Mouse (Mus musculus): ENCODE data around the gene Tedc1.
A peak's percentile ranks its signal among the peaks of the same experiment; 100 is the strongest.

The Tedc1 gene

DNA sequence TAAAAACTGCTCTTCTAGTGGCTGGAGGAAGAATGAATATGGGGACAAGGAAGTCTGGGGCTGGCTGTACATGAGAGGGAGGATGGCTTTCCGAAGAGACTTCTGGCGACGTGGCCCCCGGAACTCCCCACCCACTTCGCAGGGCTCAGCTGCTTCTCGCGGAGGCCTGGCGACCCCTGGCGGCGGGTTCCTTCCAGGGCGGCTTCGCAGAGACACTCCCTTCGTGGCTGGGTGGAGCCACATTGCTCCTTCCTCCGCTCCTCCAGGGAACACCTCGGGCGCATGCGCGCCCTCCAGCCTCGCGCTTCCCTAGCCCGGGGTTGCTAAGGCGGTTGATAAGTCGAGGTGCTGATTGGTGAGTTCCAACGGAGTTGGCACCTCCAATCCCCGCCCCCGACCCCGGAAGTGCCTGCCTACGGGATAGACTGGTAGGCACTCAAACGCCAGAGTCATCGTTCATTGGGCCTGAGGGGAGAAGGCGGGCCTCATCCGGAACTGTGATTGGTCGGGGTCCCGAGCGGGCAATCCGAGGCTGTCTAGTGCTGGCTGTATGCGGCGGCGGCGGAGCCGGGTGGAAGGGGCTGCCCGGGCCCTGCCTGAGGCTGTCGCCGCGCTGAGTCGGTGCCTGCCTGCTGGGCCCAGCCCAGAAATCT lies at the start of gene Tedc1:
Tedc1 (plus strand) TSS at position 535 of the 653 bp plus-strand sequence.
- DNase-seq (ENCODE audit: extremely low read depth, low read depth, low spot score) = peak; percentile 85

DNA sequence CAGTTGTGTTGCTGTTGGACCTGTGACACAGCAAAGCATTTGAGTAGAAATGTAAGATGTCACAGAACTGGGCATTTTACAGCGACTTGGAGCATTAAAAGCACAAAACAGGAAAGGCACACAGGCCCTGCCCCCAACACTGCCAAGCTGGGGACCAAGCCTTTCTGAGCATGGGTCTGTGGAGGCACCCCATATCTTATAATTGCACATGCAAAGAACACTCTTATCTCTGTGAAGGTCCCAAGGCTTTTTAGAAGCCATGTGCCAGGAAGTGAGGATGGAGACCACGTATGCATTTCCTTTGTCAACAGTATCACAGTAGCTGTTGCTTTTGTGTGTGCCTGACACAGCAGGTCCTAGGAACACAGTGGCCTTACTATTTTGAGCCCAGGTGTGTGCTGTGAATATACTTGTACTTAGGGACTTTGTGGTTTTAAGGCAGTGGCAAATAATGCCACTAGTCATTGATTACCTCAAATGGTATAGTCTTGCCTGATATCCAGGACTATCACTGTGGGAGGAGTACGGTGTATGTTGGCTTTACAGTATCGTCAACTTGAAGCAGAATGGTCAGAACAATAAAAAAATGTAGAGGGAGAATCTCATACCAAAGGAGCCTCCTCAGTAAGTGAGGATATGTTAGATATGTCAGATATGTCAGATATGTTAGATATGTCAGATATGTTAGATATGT lies 48.6 kb upstream of the Tedc1 start:
- DNase-seq (ENCODE audit: extremely low read depth, low read depth, low spot score) = no peak

DNA sequence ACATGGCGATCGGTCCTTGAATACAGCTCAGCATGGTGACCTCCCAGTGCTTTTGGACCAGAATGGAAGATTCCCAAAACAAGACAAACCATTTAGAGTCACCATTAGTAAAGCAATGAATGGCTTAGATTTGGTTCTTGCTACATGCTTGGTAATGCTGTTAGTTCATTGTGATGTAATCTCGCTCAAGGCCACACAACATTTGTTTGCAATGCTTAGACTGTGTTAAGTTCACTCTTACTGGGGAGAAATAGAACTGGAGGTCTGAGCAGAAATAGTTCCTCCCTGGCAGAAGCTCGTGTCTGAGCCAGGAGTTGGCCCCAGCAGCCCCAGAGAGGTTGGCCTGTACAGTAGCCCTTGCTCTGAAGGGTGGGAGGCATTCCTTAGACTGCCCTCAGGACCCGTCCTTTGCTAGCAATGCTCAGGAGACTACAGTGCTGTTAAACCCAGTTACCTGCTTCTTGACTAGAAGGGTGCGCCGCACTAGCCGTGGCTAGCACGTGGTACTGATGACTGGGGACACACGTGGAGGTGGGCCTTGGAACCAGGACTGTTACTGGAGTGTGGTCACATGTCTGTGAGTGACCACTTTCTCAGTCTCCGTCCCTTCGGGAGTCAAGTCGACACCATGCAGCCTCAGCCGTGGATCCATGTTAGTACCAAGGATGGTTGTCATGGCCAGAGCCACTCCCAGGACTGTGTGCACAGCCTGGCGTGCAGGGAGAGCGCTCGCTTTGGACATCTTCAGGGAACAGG lies 47.5 kb upstream of the Tedc1 start:
- DNase-seq (ENCODE audit: extremely low read depth, low read depth, low spot score) = peak; percentile 34

DNA sequence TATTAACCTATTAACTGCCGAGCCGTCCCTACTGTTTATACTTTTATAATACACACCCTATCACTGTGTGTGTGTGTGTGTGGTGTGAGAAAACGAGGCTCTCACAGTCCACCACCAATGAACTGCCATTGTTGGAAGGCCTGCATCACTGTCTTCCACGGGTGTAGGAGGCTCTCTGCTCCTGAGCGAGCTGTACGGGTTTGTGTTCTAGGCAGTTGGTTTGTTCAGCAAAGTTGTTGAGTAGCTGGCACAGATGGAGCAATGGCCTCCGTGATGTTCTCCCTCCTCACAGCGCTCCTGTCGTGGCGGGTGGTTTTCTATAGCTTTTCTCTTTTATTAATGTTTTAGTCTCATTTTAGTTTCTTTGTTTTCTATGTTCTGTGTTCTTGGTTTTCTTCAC lies 46.4 kb upstream of the Tedc1 start:
- DNase-seq (ENCODE audit: extremely low read depth, low read depth, low spot score) = no peak

DNA sequence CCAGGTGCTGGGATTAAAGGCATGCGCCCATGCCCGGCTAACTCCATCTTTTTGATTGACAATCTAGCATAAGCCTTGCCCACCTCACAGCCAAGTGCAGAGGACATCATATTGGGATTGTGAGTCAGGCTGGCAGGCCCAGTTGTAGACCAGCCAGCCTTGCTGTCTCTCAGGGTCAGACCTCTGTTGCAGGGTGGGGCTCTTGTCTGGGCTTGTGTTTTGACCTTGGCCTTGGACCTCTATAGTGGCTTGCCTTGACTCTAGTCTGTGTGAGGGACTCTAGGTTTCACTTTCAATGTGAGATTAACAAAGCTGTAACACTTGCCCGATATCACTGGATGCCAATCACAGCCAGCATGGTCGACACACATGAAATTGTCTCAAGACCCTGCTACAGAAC lies 42.1 kb upstream of the Tedc1 start:
- no peak for DNase-seq (ENCODE audit: extremely low read depth, low read depth, low spot score)

DNA sequence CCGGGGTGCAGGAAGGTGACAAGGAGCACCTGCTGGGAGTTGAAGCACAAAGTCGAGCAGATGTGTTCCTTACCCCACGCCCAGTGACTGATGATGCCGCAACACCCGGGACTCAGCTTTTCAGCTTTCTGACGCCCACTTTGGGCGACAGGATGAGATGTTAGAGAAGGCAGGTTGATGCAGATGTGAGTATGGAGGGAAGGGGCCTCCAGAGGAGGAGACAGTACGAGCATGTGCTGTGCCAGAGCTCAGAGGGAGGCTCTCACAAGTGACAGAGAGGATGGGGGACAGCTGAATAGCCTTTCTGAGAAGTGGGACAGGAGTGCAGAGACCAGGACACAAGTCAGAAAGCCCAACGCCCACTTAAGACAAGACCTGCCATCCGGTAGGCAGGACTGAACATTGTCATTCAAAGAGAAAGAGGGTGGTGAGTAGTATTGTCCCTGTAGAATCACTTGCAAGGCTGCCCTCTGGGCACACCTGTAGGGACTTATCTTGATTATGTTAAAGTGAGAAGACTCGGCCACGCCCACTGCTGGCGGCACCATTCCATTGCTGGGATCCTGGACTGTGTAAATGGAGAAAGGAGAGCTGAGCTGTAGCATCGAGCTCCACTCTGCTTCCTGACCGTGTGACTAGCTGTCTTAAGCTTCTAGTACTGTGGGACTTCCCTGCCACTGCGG lies 41.2 kb upstream of the Tedc1 start:
- DNase-seq (ENCODE audit: extremely low read depth, low read depth, low spot score) = no peak

DNA sequence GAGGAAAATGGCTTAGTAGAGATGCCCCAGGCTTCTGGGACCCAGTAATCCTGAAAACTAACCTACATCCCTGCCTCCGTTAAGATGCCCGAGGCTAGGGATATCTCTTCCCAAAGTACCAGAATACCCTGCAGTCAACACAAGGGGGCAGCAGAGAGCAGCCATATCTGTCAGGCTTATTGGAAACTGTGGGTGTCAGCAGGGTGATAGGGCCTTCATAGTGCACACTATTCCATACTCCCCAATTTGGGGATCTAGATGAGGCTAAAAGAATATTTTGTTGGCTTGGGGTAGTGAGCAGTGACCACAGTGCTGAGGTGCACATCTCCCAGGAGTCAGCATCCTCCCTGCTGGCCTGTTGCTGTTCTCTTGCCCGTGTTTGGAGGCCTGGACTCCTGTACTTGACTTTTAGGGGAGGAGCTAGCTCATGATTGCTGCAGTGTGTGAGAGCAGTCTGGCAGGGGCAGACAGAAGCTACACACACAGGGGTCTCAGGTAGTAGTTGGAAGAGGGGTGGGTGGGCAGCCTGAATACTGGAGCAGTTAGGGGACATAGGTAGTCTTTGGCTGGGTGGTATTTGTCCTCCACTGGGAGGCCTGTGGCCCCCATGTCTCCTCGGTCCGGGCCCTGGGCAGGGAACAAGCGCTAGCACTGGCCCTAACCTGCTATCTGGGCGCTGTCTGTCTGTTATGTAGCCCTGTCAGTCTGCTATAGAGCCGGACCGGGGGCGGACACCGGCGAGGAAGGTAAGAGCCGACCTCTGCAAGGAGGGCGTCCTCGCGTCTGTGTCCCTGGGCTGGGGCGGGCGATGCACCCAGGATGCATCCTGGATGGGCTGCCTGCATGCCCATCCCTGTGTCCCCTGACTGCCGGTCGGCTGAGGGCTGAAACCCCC lies 36.5 kb upstream of the Tedc1 start:
- DNase-seq (ENCODE audit: extremely low read depth, low read depth, low spot score) = no peak

DNA sequence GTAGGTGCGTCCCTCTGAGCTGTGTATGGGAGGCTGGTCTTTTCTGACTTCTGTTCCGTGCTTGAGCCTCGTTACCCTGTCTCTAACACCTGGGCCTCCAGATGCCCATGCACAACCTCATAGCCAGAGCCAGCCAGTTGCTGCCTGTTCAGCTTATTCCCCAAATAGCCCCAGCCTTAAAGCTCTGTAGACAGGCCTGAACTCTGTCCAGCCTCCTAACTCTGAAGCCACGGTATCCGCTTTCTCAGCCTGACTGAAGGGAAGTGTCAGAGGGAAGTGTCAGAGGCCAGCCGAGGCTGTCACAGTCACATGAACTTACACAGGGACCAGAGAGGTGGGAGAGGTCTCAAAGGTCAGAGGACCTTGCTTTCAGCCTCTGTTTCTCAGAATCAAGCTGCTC lies 31.5 kb upstream of the Tedc1 start:
- no peak for DNase-seq (ENCODE audit: extremely low read depth, low read depth, low spot score)

DNA sequence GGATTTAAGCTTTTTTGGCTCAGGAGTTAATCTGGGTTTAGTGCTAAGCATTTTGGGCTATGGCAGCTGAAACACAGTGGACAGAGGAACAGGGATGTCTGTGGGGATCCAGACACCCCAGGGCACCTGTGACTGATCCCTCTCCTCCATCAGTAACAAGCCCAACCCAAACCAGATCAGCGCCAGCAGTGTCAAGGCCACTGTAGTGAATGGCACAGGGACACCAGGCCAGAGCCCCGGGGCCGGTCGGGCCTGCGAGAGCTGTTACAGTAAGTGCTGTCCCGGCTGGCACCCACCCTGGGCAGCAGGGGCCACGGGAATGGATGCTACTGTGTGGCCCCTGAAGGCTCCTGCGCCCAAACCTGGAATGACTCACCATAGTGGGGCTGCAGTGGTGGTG lies 25.5 kb upstream of the Tedc1 start:
- DNase-seq (ENCODE audit: extremely low read depth, low read depth, low spot score) = peak; percentile 80

DNA sequence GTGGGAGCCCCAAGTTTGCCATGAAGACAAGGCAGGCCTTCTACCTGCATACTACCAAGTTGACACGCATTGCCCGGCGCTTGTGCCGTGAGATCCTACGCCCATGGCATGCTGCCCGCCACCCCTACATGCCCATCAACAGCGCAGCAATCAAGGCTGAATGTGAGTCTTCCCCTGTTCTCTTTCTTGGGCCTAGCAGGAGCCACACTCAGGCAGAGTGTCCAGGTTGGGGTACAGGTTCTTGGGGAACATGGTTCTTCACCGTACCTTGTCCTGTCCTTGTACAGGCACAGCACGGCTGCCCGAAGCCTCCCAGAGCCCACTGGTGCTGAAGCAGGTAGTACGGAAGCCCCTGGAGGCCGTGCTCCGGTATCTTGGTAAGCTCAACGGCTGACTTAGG lies 24.6 kb upstream of the Tedc1 start:
- DNase-seq (ENCODE audit: extremely low read depth, low read depth, low spot score) = no peak

DNA sequence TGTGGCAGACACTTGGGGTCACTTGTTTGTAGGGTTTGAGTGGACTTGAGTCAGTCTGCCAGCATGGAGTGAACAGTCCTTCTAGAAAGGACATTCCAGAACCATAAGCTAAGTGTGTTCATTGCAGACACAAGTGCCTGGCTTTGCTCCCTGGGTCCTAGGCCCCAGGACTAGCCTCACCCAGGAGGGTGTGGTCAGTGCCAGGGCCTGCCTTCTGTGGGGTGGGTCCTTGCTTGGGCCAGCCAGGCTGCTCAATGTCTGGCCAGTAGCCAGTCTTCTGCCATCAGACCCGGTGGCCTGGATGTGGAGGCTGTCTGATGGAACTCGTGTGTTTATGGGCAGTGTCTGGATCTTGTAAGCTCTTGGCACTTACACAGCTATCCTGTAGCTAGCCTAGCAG lies 23.7 kb upstream of the Tedc1 start:
- DNase-seq (ENCODE audit: extremely low read depth, low read depth, low spot score) = no peak

DNA sequence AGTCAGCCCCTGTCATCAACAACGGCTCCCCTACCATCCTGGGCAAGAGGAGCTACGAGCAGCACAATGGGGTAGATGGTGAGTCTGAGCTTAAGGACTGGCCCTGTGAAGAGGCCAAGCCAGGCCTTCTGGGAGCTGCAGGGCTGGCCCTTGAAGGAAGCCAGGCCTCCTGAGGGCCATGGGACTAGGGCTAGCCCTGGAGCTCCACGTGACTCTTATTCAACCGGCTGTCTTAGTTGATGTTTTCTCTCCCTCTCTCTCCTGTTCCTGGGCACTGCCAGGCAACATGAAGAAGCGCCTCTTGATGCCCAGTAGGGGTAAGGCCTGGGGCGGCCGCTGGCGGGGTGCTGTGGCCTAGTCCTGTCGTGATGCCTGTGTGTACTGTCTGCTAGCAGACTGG lies 23.0 kb upstream of the Tedc1 start:
- no peak for DNase-seq (ENCODE audit: extremely low read depth, low read depth, low spot score)

DNA sequence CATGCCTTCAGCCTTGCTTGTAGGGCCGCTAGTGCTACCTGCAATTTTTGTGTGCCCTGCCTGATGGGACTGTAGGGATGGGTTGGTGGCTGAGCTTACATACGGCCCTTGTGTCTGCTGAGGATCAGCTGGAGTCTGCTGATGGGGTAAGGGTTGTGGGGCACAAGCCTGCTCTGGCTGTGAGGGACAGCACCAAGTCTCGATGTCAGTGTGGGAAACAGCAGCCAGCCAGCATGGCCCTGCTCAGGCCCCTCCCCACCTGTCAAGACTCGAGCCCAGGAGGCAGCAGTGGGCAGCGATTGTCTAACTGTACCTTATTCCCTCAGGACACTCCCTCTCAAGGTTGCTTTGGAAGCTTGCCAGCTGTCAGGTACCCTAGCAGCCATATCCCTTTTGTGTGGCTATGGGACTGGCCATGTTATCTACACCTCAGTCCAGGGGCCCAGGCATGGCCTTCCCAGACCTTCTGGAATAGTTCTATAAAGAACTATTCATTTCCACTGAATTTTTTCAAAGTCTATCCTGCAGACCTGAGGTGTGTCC lies 22.3 kb upstream of the Tedc1 start:
- DNase-seq (ENCODE audit: extremely low read depth, low read depth, low spot score) = no peak

DNA sequence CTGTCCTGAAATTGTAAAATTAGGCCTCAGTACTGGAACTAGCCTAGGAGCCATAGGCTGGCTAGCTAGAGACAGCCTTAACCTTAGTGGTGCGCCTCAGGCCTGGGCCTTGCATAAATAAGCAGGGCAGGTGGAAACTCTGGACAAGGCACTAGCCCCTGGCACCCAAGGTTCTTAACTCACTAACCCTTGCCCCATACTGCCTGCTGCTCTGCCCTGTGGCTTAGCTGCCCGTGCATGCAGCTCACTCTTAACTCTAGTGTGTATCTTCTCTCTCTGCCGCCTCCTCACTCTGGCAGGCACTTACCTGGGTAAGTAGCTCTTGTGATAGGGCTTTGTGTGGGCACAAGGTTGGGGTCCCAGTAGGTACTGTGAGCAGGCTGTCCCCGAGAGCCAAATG lies 21.7 kb upstream of the Tedc1 start:
- DNase-seq (ENCODE audit: extremely low read depth, low read depth, low spot score) = no peak

DNA sequence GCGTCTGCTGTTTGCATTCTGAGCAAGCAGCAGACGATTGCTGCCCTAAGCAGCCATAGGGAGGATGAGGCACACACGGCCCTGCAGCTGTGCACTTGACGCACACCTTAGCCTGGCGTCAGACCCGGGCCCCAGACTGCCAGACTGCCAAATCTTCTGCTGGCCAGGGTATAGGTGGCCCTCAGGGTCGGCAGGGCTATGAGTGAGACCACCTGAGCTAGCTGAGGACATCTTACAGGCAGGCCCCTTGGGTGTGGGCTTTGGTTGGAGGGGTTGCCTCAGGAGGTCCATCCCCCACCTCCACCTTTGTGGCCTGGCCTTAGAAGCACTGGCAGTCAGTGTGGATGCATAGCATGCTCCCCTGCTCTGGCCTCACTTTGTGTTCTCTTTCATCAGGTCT lies 20.8 kb upstream of the Tedc1 start:
- DNase-seq (ENCODE audit: extremely low read depth, low read depth, low spot score) = no peak

DNA sequence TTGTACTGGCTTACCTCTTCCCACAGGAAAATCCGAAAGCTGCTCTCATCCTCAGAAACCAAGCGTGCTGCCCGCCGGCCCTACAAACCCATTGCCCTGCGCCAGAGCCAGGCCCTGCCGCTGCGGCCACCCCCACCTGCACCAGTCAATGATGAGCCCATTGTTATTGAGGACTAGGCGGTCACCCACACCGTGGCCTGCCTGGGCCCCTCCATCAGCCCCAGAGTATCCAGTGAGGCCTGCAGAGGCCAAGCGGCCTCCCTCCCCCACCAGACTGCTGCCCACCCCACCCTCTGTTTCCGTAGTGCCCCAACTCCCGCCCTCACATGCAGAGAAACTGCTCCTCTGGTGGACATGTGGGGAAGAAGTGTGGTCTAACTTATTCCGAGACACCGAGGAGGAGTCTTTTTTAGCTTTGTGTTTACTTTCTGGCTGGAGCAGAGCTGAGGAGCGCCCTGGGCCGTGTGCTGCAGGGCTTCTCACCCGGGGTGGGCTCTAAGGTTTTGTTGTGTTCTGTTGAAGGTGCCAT lies 19.7 kb upstream of the Tedc1 start:
- no peak for DNase-seq (ENCODE audit: extremely low read depth, low read depth, low spot score)

DNA sequence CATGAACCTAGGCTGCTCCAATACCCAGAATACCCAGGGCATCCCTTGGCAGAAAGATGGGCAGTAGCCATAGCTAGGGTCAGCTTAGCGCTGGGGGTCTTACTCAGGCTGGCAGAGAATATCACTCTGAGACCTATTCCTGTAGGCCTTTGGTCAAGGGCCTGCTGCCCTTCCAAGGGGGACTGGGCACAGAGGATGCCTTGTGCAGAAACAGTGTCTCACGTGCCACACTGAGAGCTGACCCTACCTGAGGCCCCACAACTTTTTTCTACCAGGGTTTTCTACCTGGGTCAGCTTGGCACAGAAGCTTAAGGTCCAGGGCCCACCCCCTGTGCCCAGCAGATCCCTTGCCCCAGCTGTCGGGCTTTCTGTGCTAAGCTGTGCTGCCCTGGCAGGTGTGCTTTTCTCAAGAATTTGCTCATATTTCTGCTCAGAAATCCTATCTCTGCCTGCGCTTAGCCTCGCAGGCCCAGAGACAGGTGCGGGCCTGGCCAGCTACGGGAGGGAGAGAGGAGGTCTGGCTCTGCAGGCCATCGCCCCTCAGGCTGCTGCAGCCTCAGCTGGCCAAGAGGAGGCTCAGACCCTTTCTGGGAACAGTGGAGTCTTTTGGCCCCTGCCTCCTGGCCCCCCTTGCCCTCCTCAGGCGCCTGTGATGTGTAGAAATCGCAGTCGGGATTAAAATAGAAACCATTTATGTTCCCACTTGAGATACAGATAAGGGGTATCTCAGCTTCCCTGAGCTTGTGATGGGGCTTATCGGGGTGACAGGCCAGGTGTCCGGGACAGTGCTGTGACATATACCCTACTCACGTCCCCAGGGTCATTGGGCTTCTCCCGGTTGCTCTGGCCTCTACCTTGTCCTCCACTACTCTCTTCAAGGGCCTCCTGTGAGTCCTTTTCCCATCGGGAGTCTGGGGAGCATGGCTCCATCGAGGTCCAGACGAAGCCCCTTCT lies 18.7 kb upstream of the Tedc1 start:
- no peak for DNase-seq (ENCODE audit: extremely low read depth, low read depth, low spot score)

DNA sequence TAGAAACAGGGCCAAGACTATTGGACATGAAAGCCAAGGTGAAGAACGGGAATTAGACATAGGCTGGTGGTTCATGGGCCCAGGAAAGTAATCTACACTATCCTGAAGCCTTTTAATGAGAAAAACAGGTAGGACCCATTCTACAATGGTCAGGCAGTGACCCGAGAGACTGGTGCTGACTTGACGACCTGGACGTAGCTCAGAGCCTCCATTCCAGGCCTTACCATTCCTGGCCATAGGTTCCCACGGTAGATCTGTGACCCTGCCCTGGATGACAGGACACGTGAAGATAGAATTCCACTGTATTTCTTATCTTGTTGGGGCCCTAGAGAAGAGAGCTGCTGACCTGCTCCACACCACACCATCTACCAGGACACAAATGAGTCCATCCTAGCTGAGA lies 17.9 kb upstream of the Tedc1 start:
- DNase-seq (ENCODE audit: extremely low read depth, low read depth, low spot score) = no peak

All from fat pad, adult 2 months (tissue).